Mouse (Mus musculus): ENCODE results near the gene Kmt5a. TPM values are rescaled to one million over a fixed set of nuclear protein-coding genes. Genes with fewer than 3 reads are reported as not detected.
"Not testable (repeated sequence)": the region's sequence is repeated elsewhere in the genome, so short reads cannot be mapped to it uniquely, and the experiment has no call there.

Kmt5a gene
- total RNA-seq, 2 experiments from 2014 or later, result 161 to 185 TPM

DNA sequence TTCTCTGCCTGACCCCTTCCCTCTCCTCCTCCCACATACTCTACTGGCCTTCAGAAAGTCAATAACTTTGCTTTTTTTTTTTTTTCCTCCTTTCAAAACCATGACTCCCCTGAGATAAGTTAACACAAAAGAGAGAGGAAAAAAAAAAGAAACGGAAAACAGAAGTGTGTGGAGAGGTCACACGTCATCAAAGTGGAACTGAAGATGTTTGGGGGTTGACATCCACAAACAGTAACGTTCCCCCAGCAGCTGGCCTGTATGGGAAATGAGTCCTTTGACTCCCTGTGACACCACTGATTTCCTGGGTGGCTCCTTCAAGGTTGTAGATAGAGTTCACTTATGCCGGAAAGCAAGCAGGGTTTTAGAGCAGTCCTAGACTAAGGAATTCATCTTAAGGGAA lies 40.4 kb downstream of the Kmt5a start:
- DNase-seq, result no peak
- intact Hi-C loops (cut with DNase I), result no loop called here

- no peak for DNase-seq
- intact Hi-C loops (cut with DNase I), result loop anchor here (2.0 kb wide), 1 partner anchor 43 kb away; the partner anchor contains the start of gene Kmt5a
Measured at GRCm38 (mm10) chr5:124481714-124482113, 42.0 kb downstream of the Kmt5a start.

DNA sequence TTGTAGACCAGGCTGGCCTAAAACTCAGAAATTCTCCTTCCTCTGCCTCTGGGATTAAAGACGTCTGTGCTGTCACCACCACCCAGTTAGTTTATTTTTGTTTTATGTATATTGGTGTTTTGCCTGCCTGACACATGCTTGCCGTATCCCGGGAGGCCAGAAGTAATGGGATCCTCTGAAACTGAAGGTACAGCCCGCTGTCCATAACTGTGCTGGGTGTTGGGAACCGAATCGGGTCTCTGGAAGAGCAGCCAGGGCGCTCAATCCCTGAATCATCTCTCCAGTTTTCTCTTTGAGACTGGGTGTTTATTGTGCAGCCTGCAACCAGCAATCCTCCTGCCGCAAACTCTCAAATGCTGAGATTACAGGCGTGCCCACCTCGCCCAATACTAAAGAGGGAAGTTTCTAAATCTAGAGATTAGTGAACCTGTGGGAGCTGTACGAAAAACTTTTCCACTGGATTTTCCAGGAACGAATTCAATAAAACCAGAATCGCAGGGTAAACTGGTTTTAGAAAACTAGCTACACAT lies 42.8 kb downstream of the Kmt5a start:
- peak; percentile 33 to 38 for DNase-seq
- intact Hi-C loops (cut with DNase I), result loop anchor here (2.0 kb wide), 1 partner anchor 44 kb away; the partner anchor contains the start of gene Kmt5a

GRCm38 (mm10) chr5:124482966-124483654 lies 43.4 kb downstream of the Kmt5a start, which contains the start of gene Snrnp35:
Gene Snrnp35 (plus strand): TSS chr5:124483134.
- intact Hi-C loops (cut with DNase I), result loop anchor here (2.0 kb wide), 1 partner anchor 44 kb away; the partner anchor contains the start of gene Kmt5a
- peak; percentile 94 to 96 for DNase-seq

GRCm38 (mm10) chr5:124483655-124484396 lies 44.1 kb downstream of the Kmt5a start:
- DNase-seq, result no peak
- intact Hi-C loops (cut with DNase I), result loop anchor here (2.0 kb wide), 2 partner anchors 45 to 47 kb away; partner anchors contain the start of genes Kmt5a and Rilpl1

GRCm38 (mm10) chr5:124485654-124486053 lies 45.9 kb downstream of the Kmt5a start:
- DNase-seq, result no peak
- intact Hi-C loops (cut with DNase I), result loop anchor here (2.0 kb wide), 1 partner anchor 45 kb away; the partner anchor contains the start of gene Rilpl1

DNA sequence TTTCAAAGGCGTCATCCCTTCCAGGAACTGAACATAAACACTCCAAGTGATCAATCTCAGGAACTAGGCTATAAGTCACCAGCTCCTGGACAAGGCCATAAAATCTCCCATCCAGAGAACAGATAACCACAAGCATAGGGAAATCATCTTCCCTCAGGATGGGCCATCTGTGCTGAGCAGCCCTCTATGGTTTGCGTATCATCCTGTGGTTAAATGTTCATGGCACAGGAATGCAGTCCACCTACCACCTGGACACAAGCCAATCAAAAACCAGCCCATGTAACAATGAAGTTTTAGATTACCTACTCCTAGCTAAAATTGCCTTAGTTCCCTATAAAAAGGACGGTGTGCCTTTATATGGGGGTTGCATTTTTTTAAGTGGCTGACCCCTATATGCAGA lies 49.2 kb downstream of the Kmt5a start:
- DNase-seq, result no peak
- intact Hi-C loops (cut with DNase I), result no loop called here

GRCm38 (mm10) chr5:124491732-124492131 lies 52.0 kb downstream of the Kmt5a start:
- intact Hi-C loops (cut with DNase I), result no loop called here
- DNase-seq, result no peak

DNA sequence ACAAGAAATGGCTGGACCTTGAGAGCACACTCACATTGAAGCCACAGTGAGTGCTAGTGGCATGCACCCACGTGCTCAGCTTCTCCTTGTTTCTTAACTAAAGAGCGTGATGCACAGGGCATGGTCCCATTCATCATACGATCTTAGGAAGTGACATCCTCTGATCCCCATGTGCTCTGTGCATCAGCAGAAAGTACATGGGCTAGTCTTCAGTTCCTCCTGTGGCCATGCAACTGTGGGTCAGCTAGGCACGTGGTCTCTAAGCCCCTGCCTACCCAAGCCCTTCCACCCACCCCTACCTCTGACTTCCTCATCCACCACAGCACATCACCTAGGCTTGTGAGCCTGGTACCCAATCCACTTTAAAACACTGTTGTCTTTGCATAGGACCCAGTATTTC lies 52.9 kb downstream of the Kmt5a start:
- DNase-seq, result no peak
- intact Hi-C loops (cut with DNase I), result no loop called here

DNA sequence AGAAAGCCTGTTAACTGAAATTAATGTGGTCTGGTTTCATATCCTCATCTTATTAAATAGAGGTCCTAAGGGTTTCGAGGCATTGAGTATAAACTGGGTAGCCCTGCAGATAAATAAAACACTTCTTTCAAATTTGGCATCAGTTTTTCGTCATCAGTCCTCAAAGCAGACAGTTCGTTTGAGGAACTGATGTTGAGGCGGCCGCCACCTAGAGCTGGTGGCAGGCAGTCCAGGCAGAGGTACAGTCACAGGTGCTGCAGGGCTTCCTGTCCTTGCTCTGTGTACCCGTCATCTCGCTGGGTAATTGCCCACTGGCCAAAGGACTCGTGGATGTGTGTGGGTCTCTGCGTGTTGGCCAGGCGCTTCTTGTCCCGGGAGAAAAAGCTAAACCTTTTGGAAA lies 53.7 kb downstream of the Kmt5a start:
- DNase-seq, result no peak
- intact Hi-C loops (cut with DNase I), result no loop called here

GRCm38 (mm10) chr5:124495547-124495946 lies 55.8 kb downstream of the Kmt5a start:
- intact Hi-C loops (cut with DNase I), result no loop called here
- no peak for DNase-seq

DNA sequence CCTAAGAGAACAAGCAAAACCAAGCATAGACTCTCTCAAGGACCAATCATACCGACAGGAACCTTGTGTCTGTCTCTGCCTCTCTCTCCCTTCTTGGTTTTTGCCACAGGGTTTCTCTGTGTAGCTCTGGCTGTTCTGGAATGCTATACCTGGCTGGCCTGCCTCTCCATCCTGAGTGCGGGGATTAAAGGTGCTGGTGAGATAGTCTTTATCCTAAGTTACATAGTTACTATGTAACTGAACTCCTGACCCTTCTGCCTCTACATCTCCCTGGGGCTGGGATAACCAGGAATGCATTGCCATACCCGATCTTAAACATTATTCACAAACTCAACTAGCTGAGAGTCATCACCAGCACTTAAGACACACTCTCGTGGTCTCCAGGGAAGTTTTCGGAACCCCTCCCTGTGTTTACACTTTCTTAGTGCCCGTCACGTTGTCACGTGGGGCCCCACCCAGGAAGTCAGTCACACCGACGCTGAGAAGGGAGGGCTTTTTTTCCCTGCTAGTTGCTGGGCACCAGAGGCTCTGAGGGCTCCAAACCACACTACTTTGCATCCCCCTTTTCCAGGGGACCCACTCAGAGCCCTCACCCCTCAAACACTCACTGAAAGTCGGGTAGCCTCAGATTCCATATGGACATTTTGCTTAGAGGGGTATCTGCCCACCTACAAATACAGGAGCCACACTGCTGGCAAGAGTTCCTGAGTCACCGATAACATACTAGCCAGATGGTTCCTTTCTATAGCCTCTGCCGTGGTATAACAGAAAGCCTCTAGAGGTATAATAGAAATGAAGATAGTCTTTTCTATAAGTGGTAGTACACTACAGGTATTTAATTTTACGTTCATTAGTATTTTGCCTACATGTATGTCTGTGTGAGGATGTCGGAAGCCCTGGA lies 57.1 kb downstream of the Kmt5a start:
- intact Hi-C loops (cut with DNase I), result no loop called here
- no peak for DNase-seq

DNA sequence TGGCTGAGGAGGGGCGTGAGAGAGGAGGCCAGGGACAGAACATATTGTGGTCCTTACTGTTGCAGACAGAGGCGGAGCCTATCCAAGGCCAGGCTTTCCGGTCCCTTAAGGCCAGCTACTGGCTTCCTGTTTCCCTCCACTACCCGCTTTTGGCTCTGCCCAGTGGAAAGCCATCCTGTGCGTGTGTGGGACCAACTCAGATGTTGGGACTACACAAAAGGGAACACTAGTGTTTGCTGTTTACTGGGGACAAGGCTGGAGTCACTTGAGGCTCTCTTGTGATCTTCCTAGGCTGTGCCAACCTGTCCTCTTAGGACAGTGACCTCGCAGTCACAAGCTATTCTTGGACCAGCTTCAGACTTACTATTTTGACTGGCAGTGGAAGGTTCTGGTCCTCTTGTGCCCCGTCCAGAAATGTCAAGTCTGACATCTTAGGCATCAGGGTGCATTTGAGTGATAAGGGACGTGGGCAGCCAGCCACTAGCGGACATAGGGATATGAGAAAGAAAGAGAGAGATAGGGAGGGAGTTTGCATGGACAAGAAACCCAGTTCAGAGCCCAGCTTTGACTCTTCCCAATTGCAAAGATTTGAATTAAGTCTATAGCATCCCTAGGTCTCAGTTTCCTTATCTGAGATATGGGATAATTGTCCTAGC lies 58.6 kb downstream of the Kmt5a start:
- intact Hi-C loops (cut with DNase I), result loop anchor here (2.0 kb wide), 1 partner anchor 32 kb away; the partner anchor contains the start of gene Rilpl1
- DNase-seq, result peak; percentile 69 to 73

DNA sequence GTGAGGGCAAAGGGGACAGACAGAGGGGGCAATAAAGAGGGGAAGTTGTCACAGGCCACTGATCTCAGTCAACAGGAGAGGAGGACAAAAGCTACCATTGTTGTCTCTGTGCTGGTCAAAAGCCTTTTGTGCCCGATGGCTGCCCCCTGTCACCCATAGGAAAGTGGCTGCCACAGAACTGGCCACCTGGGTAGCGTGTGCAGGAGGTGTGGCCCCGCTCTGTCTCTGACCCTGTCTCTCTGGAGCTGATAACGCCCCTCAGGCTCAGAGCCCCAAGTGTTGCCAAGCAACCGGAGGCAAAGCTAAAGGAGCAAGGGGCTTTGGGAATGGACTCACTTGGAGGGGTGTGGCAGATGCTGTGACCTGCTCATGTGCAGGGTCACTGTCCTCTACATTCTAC lies 59.3 kb downstream of the Kmt5a start:
- intact Hi-C loops (cut with DNase I), result loop anchor here (2.0 kb wide), 1 partner anchor 32 kb away; the partner anchor contains the start of gene Rilpl1
- no peak for DNase-seq

- intact Hi-C loops (cut with DNase I); DNase-seq: not testable (repeated sequence)
Measured at GRCm38 (mm10) chr5:124500037-124500436, 60.3 kb downstream of the Kmt5a start.

- peak; percentile 43 to 51 for DNase-seq
- intact Hi-C loops (cut with DNase I), result no loop called here
Measured at GRCm38 (mm10) chr5:124500573-124500972, 60.8 kb downstream of the Kmt5a start.

- DNase-seq, result no peak
- intact Hi-C loops (cut with DNase I), result no loop called here
Measured at GRCm38 (mm10) chr5:124501541-124501940, 61.8 kb downstream of the Kmt5a start.

DNA sequence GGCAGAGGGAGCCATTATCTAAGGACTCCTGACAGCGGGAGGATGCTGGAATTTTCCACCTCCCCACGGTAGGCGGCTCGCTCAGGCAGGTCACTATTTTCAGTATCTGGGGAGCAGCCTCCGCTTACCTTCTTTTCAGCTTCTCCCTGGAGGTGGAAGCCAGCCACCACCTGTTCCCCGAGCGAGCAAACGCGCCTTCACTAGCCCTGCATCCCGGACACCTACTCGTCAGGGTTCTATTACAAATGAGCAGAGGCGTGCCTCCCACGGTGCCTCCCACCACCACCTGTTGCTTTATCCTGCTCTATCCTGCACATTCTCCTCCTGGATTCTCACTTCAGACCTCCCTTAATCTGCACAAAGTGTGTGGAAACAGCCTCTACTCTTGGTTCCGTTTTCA lies 64.0 kb downstream of the Kmt5a start:
- DNase-seq, result no peak
- intact Hi-C loops (cut with DNase I), result no loop called here

GRCm38 (mm10) chr5:124505235-124505634 lies 65.5 kb downstream of the Kmt5a start:
- DNase-seq, result no peak

More at GRCm38 (mm10) chr5:124505235-124505634, 65.5 kb downstream of the Kmt5a start:
- intact Hi-C loops (cut with DNase I), result no loop called here
